Mouse (Mus musculus) cerebellum, adult 18-20 months (tissue): ENCODE results near the gene Ccin.
A peak's percentile ranks its signal among the peaks of the same experiment; 100 is the strongest.

Experiments
- DNase-seq, 2 experiments: peaks; one replicate each; pipeline ENCODE4 v3.0.0; 2021

The Ccin gene

DNA sequence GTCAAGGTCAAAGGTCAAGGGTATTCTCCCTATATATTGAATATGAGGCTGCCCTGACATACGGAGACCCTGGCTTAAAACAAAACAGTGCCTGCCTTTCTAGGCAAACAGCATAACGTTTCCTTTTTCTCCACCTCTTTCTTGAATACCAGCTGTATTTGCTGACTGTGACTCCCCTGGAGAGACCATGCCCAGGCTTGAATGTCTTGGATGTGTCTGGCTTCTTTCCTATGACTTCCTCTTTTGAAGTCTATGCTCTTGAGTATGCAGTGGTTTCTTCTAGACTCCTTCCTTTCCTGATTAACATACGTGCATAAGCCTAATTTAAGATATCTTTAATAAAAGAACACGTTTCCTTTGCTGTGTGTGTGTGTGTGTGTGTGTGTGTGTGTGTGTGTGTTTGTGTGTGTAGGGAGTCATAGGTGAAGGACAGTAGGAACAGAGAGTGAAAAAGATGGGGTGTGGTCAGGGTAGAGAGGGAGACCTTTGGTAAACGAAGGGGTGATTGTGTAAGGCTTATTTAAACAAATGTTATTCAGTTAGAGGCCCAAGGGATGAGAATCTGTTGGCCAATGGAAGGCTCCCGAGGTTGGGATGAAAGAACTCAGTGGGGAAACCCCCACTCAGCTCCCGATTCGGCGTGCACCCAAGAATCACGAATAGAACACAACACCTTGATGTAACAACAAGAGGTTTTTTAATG, 8.2 kb upstream of the Ccin start:
- no peak for DNase-seq

DNA sequence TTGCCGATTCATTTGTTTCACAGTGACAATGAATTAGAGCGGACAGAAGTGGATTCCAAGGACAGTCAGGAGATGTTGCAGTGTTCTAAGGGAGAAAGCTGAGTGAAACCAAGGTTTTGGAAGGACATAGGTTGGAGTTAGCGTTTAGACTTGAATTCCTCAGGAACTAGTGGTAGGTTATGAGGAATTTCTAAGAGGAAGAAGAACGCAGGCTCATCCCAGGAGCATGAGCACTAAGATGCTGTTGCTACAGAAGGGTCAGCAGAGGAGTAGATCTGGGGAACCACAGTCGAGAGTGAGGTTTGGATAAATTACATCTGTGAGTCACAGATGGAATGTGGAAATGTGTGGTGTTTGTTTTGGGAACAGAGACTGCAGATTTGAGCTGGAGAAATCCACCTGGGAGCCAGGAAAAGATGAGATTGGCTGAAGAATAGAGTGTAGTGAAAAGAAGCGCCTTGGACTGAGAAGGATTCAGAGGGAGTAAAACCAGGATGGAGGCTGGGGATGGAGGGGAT, 7.0 kb upstream of the Ccin start:
- DNase-seq, result no peak

DNA sequence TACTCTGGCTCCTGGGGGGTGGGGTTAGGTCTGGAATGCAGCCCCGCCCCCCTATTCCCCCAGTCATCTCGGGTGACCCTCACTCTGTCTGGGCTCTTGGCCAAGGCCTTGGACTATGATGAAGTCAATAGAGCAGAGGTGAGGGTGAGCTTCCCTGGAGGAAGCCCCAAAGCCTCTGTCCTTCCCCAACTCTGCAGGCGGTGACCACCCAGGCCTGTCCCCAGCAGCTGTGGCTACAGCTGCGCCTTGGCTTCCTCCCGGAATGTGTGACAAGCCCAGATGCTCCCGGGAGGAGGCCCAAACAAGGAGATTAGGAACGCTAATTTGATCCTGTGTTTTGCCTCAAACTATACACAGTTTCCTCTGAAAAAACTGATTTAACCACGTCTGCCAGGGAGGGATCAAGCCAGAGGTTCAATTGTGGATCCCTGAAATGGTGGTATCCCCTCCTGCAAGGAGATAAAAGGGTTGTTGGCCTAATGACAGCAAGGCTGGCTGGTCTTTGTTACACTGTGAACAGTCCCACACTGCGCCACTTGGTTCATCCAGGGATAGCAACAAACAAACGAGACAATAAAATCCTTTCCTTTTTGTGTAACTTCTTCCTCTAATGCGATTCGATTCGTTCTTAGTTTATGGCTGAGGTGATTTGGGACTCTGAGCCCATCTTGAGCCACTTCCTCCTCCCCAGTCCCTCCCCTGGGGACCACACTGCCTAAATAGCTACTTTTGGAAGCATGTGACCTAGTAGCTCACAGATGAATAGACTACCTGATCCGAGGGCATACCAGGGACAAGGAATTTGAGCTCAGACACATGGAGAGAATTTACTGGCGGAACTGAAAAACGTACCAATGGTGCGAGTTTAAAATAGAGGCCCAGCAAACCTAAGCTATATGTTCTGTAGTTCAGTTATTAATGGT, 4.5 kb upstream of the Ccin start:
- DNase-seq, result no peak

DNA sequence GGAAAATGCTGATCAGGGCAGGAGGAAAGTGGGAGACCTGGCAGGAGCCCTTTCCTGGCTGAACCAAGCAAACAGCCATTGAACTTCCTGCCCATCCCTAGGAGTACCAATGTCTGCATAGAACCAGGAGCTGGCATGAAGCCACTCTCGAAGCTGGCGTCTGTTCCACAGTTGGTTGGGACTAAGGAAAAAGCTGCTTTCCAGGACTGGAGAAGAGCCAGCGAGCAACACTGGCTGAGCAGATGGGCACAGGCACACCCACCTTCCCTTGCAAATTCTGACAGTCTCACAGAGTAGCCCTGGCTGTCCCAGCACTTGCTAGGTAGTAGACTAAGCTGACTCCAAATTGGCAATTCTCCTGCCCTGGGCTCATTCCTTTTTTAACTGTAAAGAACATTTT, 3.5 kb upstream of the Ccin start:
- DNase-seq, result peak; percentile 79 to 81

DNA sequence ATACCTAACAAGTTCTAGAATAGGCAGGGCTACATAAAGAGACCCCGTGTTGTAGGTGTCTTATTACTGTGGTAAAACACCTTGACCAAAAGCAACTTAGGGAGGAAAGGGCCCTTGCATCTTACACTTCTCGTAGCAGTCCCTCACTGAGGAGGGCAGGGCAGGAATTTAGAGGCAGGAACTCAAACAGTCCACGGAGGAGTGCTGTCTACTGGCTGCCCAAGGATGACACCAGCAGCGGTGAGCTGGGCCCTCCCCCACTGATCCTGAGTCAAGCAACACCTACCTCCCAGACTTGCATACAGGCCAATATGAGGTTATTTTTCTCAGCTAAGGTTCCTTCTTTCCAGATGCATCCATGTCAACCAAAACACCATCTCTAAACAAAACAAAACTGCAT, 3.0 kb upstream of the Ccin start:
- no peak for DNase-seq

DNA sequence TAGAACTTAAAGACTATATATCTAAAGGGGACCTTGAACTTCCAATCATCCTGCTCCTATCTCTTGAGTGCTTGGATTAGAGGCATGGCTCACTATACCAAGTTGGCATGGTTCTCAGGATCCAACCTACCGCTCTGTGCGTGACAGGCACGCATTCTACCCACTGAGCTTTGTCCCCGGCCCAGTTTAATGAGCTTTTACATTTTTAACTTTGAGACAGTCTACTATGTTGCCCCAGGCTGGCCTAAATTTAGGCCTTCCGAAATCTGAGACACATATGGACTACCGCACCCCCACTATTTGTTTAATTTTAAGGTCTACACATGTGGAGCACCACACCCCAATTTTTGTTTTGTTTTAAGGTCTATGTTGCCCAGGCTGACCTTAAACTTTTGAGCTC, 2.4 kb upstream of the Ccin start:
- no peak for DNase-seq

DNA sequence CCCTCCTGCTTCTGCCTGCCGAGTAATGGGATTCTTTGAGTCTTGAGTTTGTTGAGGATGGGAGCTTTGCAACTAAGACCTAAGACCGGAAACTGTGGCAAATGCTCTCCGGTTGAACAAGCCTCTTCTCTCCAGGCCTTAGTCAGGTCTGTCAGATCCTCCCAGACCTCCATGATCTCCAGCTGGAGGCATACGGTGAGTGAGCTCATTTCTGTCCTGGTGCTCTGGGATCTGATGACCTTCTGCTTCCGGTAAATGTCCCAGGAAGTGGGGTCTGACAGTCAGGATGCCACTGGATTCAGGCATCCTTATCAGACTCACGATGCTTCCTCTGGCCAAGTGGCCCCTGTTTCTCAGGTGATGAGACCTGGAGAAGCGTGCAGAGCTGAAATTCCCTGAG, 2.0 kb upstream of the Ccin start:
- no peak for DNase-seq

DNA sequence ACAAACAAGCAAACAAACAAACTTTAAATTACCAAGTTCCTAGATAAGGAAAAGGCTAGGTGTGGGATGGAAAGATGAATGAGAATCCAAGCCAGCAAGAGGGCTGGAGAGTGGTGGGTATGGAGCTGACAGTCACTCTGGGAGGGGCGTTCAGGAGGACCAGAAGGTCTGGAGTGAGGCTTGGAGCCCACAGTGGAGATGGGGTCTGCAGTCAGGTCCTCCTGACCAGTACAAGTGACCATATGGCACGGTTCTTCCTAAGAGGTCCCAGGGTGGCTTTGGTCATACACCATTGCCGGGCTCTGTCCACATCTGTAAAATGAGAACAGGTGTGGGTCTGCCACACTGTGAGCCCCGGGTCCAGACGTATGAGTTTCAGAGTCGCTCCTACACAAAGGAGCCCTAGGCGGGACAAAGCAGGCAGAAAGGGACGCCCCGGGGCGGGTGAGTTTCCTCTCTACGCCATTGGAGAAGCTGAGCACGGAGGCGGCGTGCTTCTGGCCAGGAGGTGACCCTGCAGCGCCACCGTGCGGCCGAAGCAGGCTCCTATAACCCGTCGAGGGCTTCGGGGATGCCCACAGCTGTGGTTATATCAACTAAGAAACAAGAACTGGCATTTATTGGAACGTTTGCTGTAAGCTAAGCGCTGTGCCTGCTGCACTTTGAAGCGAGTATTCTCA, 1.1 kb upstream of the Ccin start:
- peak; percentile 84 to 93 for DNase-seq

DNA sequence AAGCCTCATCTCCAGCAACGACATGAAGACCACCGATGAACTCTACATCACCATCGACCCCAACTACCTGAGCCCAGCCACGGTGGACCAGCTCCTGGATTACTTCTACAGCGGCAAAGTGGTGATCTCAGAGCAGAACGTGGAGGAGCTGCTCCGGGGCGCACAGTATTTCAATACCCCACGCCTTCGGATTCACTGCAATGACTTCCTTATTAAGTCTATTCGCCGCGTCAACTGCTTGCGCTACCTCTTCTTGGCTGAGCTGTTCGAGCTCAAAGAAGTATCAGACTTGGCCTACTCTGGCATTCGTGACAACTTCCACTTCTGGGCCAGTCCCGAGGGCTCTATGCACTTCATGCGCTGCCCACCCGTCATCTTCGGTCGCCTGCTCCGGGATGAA, 473 bp downstream of the Ccin start:
- DNase-seq, result no peak

DNA sequence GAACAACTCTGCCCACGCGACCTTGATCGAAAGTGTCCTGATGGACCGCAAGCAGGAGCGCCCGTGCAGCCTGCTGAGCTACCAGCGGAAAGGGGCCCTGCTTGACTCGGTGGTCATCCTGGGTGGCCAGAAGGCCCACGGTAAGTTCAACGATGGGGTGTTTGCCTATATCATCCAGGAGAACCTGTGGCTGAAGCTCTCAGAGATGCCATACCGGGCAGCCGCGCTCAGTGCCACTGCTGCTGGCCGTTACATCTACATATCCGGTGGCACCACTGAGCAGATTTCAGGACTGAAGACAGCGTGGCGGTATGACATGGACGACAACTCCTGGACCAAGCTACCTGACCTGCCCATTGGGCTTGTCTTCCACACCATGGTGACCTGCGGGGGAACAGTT, 1.0 kb downstream of the Ccin start:
- no peak for DNase-seq

DNA sequence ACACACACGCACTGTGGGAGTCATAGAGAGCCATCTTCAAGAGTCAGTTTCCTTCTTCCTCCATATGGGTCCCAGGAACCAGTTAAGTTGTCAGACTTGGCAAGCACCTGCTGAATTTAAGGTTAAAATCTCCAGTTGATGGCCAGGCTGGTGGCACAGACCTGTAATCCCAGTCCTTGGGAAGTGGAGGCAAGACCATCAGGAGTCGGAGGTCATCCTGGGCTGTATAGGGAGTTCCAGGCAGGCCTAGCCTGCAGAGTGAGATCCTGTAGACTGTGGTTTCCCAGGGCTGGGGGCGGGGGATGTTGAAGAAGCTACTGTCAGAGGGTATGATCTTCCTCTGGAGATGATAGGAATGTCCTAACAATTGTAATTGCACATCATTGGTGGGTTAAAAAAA, 5.7 kb downstream of the Ccin start:
- DNase-seq, result no peak

DNA sequence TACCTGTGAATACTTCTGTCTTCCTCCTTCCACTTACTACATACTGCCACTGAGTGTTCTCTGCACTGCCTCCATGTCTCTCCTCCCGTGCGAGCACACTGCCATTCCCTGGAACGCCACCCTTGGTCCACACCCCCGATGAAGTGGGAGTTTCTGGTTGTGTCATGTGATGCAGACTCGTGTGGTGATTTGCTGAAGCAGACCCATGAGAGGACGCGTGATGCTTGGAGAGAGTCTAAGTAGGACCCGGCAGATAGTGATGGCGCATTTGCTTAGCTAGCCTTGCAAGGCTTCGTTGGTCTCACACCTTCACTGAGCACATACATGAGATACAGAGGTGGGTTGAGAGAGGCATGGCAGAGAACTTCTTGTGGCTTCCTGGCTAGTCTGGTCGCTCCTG, 9.8 kb downstream of the Ccin start:
- DNase-seq, result no peak

DNA sequence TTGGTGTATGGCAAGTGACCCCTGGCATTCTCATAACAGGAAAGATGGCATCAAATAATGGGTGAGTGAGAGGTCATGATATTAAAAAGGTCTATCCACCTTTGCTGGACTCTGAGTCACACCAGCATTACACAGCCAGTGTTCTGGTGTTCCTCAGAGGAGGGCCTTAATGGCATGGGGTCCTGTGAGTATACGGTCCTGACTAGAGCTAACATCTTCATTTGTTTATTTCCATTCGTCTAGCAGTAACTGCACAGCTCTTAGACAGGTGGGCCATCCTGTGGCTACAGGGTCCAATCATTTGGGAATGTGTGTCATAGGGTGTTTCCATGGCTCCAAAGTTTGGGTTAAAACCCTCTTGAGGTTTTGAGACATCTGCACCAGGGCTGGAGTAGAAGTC, 11.1 kb downstream of the Ccin start:
- DNase-seq, result no peak

DNA sequence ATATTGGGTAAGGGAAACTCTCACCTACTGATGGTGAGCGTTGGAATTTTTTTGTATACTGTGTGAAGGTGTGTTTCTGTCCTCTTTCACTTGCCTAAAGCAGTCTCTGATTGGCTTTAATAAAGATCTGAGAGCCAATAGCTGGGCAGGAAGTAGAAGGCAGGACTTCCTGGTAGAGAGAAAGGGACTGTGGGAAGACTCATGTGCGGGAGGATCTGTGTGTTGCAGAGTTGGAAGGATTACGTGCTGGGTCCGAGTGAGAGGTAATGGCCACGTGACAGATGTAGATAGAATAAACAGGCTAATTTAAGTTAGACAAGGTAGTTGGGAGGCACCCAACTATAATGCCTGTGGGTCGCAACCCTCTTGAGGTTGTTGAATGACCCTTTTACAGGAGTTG, 20.3 kb downstream of the Ccin start:
- DNase-seq, result no peak

DNA sequence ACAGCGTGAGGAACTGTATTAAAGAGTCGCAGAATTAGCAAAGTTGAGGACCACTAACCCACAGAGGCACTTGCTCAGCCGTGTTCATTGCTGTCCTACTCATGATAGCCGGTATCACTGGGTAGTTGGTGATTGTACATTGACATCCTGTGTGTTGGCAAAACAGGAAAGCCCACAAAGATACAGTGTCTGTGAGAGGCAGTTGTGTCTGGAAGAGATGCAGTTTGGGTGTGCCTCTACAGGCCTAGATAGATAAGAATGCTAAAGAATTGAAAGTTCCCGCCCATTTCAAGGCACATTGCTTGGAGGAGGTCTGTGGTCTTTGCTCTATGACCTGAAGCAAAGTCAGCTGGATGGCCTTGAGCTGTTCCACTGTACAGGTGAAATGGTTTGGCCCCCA, 20.8 kb downstream of the Ccin start, which contains the start of gene Clta:
Clta (plus strand) TSS at position 327 of the 400 bp plus-strand sequence.
- DNase-seq, result no peak

DNA sequence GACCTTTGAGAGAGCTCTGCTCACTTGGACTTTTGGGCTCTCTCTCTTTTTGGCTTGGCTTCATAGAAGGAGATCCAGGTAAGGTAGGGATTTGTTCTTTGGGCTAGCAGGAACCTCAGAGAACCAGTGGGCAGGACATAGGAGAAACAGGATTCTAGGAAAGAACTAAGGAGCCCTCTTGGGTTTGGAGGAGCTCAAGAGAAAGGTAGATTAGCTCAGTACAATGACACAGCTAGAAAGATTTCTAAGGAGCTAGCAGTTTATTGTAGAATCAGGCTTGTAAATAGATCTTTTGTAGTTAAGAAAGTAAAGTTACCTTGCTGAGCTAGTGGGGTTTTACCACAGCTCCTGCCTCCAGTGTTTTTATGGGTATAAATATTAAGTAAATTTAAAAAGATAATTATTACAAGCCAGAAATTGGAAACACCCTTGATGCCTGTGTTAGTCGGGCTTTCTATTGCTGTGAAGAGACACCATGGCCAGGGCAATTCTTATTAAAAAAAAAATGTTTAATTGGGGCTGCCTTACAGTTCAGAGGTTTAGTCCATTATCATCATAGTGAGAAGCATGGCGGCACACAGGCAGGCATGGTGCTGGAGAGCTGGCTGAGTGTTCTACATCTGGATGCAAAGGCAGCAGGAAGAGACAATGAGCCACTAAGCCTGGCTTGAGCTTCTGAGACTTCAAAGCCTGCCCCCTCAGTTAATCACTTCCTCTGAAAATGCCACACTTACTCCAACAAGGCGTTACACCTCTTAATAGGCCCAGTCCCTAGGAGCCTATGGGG, 21.5 kb downstream of the Ccin start:
- DNase-seq, result no peak

DNA sequence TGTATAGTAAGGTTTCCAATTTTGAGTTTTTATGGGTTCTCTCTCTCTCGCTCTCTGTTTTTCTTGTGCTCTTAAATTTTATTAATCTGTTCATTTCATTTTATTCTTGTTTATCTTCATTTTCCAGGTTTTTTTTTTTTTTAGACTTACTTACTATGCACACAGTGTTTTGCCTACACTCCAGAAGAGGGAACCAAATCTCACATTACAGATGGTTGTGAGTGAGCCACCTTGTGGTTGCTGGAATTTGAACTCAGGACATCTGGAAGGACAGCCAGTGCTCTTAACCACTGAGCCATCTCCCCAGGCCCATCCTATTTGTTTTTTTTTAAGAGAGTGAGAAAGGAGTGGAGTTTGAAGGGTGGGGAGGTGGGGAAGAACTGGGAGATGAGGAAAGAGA, 26.9 kb downstream of the Ccin start:
- DNase-seq, result no peak

DNA sequence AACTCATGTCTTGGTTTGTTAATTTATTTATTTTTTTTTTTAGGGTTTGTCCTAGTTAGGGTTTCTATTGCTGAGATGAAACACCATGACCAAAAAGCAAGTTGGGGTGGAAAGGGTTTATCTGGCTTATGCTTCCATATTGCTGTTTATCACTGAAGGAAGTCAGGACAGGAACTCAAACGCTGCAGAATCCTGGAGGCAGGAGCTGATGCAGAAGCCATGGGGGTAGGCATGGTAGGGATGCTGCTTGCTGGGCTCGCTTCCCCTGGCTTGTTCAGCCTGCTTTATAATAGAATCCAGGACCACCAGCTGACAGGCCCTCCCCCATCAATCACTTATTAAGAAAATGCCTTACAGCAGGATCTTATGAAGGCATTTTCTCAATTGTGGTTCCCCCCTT, 27.6 kb downstream of the Ccin start:
- no peak for DNase-seq

DNA sequence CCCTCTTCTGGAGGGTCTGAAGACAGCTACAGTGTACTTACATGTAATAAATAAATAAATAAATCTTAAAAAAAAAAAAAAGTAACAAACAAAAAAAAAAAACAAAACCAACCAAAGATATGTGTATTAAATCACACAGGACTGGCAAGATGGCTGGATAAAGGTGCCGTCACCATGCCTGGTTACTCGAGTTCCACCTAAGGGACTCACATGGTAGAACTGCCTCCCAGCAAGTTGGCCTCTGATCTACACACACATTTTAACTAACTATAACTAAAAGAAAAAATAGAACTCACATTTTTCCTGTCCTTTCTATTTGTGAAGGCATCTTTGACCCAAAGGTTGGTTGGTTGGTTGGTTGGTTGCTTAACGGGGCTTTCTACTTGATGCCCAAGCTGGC, 28.5 kb downstream of the Ccin start:
- DNase-seq, result no peak

DNA sequence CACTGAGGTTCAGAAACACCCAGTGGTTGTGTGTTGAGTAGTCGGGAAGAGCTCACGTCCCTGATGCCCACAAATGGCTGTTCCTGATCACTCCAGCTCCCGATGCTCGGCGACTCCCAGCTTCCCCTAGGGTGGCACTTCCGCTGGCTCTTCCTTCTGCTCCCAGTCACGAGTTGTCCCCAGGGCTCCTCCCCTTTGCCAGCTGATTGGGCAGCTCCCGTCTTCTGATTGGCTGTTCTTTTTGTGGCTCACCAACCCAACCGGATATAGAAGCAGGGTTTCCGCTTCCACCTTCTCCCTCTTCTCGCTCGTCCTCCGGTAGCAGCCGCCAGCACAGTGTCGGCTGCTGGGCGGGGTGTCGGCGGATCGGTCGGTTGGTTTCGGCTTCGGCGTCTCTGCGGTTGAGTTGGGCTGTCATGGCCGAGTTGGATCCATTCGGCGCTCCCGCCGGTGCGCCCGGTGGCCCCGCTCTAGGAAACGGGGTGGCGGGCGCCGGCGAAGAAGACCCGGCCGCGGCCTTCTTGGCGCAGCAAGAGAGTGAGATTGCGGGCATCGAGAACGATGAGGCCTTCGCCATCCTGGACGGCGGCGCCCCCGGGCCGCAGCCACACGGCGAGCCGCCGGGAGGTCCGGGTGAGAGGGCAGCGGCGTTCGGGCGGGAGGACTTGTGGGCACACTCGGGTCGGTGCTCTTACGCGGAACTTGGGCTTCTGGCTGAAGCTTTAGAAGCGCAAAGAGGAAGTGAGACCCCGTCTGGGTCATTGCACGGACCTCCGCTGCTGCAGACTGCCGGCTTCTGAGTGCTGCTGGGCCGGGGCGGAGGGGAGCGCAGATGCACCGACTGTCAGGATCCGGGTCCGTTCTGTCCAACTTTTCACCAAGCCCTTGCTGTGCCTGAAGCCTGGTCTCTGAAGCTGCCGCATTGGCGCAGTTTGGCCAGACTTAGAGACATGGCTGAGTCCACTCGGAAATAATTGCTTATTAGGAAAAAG, 29.4 kb downstream of the Ccin start:
- DNase-seq, result peak; percentile 90 to 97

DNA sequence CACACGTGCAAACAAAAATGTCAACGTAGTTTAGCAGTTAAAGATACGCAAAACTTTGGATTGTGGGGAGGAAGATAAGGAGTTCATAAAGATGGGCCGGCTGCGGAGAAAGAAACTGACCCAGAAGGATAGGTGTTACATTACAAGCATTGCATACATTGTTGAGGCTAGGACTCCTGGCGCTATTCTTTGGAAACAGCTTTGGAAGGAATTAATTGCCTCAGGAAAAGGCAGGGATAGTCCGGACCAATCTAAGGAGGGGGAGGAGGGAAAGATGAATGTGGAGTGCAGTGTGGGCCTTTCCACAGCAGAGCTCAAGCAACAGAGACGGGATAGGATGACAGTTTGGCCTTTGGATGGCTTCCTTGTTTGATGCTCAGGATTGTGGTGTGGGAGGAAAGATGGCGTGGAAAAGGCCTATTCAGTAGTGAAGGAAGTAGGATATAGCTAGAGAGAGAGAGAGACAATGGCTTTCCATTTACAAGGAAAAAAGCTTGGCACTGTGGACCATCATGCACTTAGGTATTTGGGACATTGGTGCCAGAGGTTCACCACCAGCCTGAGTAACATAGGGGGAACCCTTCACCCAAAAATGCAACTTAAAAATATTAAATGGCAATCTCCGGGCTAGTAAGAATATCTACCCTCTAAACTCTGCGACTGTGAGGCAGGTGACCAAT, 30.2 kb downstream of the Ccin start:
- no peak for DNase-seq
